In genomic region chr11:119524545-119524949, GRCm38 (mm10) we compare ENCODE assay signal across 8 mouse cellular contexts. TPM values are rescaled to one million over a fixed set of nuclear protein-coding genes. Genes with fewer than 3 reads are reported as not detected.
A peak's percentile ranks its signal among the peaks of the same experiment; 100 is the strongest.
DNase-seq lines count a peak whose midpoint lies in the region; ATAC-seq and TF ChIP-seq lines count a peak whose summit lies in the region.

No protein-coding gene starts in this region.

- no peaks in the 10 kb centered on the region for H3K36me3 ChIP-seq in midbrain, embryonic 10.5 days

- WGBS in midbrain, embryonic 10.5 days, result 1% methylated on average over 33 of the region's 33 CpGs

- TF ChIP-seq CTCF in cortical plate, adult 2 months (IDR thresholded peaks at IDR 0.05; ENCODE audit: extremely low read depth, insufficient read depth, low read length), result no peak

- H3K4me3 ChIP-seq in cortical plate, adult 2 months (ENCODE audit: insufficient read depth, low read length), result 0 out of 2 replicates have a peak overlapping the region, but pooled peaks have one; percentile 2
- peak overlapping the region; percentile 53 for H3K4me3 ChIP-seq in midbrain, embryonic 10.5 days

- intact Hi-C loops in left cerebral cortex, postnatal 36 days (cut with DNase I), result no loop called here

- peak; percentile 86 for ATAC-seq in activated CD4-positive, CD25-positive, alpha-beta regulatory T cell, adult 4 months

- no peaks in the 10 kb centered on the region for H3K9me3 ChIP-seq in midbrain, embryonic 10.5 days (replicated peaks)

- H3K27ac ChIP-seq in cortical plate, adult 2 months (ENCODE audit: insufficient read depth, low read length), result no peak overlapping the region
- peak overlapping the region; percentile 84 for H3K27ac ChIP-seq in midbrain, embryonic 10.5 days (replicated peaks)

- peak; percentile 82 for DNase-seq in gastrocnemius, postnatal 10 days
- peak; percentile 63 for DNase-seq in hindlimb bud, embryonic 11.5 days (ENCODE audit: extremely low spot score, low read depth, low spot score)
- peak; percentile 64 to 68 for DNase-seq in left cerebral cortex, postnatal 36 days (ENCODE audit: low spot score in 2 of 2)
- peak; percentile 94 for DNase-seq in midbrain, embryonic 10.5 days (ENCODE audit: low spot score)
- DNase-seq in right cerebral cortex, postnatal 25 days, result peak; percentile 74
- DNase-seq in urinary bladder, postnatal 25 days (ENCODE audit: low spot score), result peak; percentile 76

- H3K27me3 ChIP-seq in midbrain, embryonic 10.5 days (ENCODE audit: low read depth, poor library complexity, severe bottlenecking), result no peaks in the 10 kb centered on the region

- peaks cover 10% of the 10 kb centered on the region for H3K4me1 ChIP-seq in cortical plate, adult 2 months (ENCODE audit: control insufficient read depth, insufficient read depth, low read length)
- H3K4me1 ChIP-seq in midbrain, embryonic 10.5 days, result peaks cover 5% of the 10 kb centered on the region

- TF ChIP-seq POLR2A in cortical plate, adult 2 months (IDR thresholded peaks at IDR 0.05; ENCODE audit: extremely low read depth, insufficient read depth, low read length), result no peak

RNA-seq across cellular contexts. Expression of gene Nptx1, which starts 23.0 kb away (rescaled TPM):
- polyA plus RNA-seq in activated CD4-positive, CD25-positive, alpha-beta regulatory T cell, adult 4 months (2017; shearing (Covaris generic)), result not detected
- polyA plus RNA-seq in cortical plate, adult 2 months (2012; rRNA removed), result 118 and 134 TPM in 2 replicates
- total RNA-seq in gastrocnemius, postnatal 10 days (2021), result under 1 TPM; 0.50 to 0.66 TPM
- total RNA-seq in left cerebral cortex, postnatal 36 days (2021), result 100 to 1,000 TPM; 240 to 248 TPM
- polyA plus RNA-seq in midbrain, embryonic 10.5 days (2016; fragmentation: Nextera tagmentation; extraction: Ambion mirVana), result 1.1 and 1.6 TPM in 2 replicates

RNA-seq across cellular contexts. Expression of gene Endov, which starts 33.4 kb away (rescaled TPM):
- 10 to 100 TPM; 11.9 to 15.2 TPM for polyA plus RNA-seq in activated CD4-positive, CD25-positive, alpha-beta regulatory T cell, adult 4 months (2017; shearing (Covaris generic))
- polyA plus RNA-seq in cortical plate, adult 2 months (2012; rRNA removed), result 21.1 and 24.4 TPM in 2 replicates
- 10 to 100 TPM in 1 of 2 experiments, 1 to 10 TPM in 1; 9.7 to 12.9 TPM for total RNA-seq in gastrocnemius, postnatal 10 days (2021)
- total RNA-seq in left cerebral cortex, postnatal 36 days (2021), result 10 to 100 TPM; 30.6 to 31.0 TPM
- 21.6 and 27.6 TPM in 2 replicates for polyA plus RNA-seq in midbrain, embryonic 10.5 days (2016; fragmentation: Nextera tagmentation; extraction: Ambion mirVana)

Comparison
In these comparisons a context has a peak if more than half of its experiments do, and no peak if none do; other contexts are left out.
1. RNA of gene Nptx1, which starts 23.0 kb away (polyA plus RNA-seq): 118 to 134 TPM in cortical plate, adult 2 months; 1.1 to 1.6 TPM in midbrain, embryonic 10.5 days and not detected in activated CD4-positive, CD25-positive, alpha-beta regulatory T cell, adult 4 months; every median in the first group is over 10 times any median in the second.
2. Peak in every context shown above with its lines, with median percentiles within 50 percentile points of each other: DNase-seq.